In the genomic region with DNA sequence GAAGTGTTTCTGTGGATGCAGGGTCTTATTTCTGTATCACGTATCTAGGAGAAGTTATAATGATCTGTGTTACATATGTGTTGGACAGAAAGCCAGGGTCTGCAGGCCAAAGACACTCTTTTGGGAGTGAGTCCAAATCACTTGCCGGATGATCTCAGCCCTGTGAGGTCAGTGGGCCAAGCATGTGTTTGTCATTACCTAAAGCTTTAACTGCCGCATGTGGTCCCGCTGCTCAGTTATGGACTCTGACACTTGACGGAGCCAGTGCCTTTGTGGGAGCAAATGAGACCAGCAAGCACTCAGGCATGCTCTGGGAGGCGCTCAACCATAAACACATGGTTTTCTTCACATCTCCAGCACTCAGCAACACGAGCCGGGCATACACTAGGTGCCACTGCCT, we compare ENCODE assay signal across 9 mouse cellular contexts. TPM values are rescaled to one million over a fixed set of nuclear protein-coding genes. Genes with fewer than 3 reads are reported as not detected.
DNase-seq lines count a peak whose midpoint lies in the region; ATAC-seq and TF ChIP-seq lines count a peak whose summit lies in the region.
"Had no signal": no experiment of that assay in that cellular context is flagged by ENCODE, and none has a peak within 500 bp of the region (broad histone marks: within the 10 kb centered on the region; RNA-seq: fewer than 3 reads in every experiment).

No protein-coding gene starts in this region.

- peaks cover 18% of the 10 kb centered on the region for H3K4me1 ChIP-seq in limb, embryonic 12.5 days (replicated peaks)
- no peaks in the 10 kb centered on the region for H3K4me1 ChIP-seq in thymus, adult 2 months (replicated peaks; ENCODE audit: control insufficient read depth, insufficient read depth, low read length)
- H3K4me1 ChIP-seq: neural tube, embryonic 12.5 days had no signal

- no peak overlapping the region for H3K9ac ChIP-seq in limb, embryonic 12.5 days (replicated peaks)
- H3K9ac ChIP-seq: neural tube, embryonic 12.5 days had no signal

- peak; percentile 37 for DNase-seq in heart, postnatal 4 days
- no peak for DNase-seq in heart, adult 8-10 months (ENCODE audit: low spot score)
- DNase-seq in brain, embryonic 14.5 days (ENCODE audit: low read depth), result peak; percentile 39
- DNase-seq in gastrocnemius, postnatal 14 days, result peak; percentile 36
- DNase-seq in left cerebral cortex, adult 11 months (ENCODE audit: low spot score), result no peak
- DNase-seq in spleen, postnatal 36 days (ENCODE audit: low spot score in 2 of 2), result no peak
- no peak for DNase-seq in thymus, adult 2 months

- no peak for TF ChIP-seq POLR2A in brain, embryonic 14.5 days (IDR thresholded peaks at IDR 0.05; ENCODE audit: borderline replicate concordance, extremely low read depth, insufficient read depth, insufficient read length, poor library complexity, severe bottlenecking)
- no peak for TF ChIP-seq POLR2A in thymus, adult 2 months (IDR thresholded peaks at IDR 0.05; ENCODE audit: control insufficient read depth, extremely low read depth, insufficient read depth, low read length, poor library complexity)

- H3K4me2 ChIP-seq in limb, embryonic 12.5 days, result no peak overlapping the region
- H3K4me2 ChIP-seq: neural tube, embryonic 12.5 days had no signal

- intact Hi-C loops in gastrocnemius, postnatal 14 days (cut with DNase I; ENCODE audit: low total_unique reads), result no loop called here

- TF ChIP-seq CTCF in brain, embryonic 14.5 days (IDR thresholded peaks at IDR 0.05; ENCODE audit: borderline replicate concordance, extremely low read depth, insufficient read depth, insufficient read length), result no peak
- no peak for TF ChIP-seq CTCF in thymus, adult 2 months (IDR thresholded peaks at IDR 0.05; ENCODE audit: borderline replicate concordance, control insufficient read depth, extremely low read depth, insufficient read depth, low read length, poor library complexity)

- H3K36me3 ChIP-seq in limb, embryonic 12.5 days, result no peaks in the 10 kb centered on the region
- H3K36me3 ChIP-seq in thymus, adult 2 months (ENCODE audit: control insufficient read depth, insufficient read depth, low read length), result no peaks in the 10 kb centered on the region
- H3K36me3 ChIP-seq: neural tube, embryonic 12.5 days had no signal

- WGBS in limb, embryonic 12.5 days, result 11% methylated on average over 8 of the region's 8 CpGs
- 91% methylated on average over 8 of the region's 8 CpGs for WGBS in thymus, adult 2 months

- no peaks in the 10 kb centered on the region for H3K27me3 ChIP-seq in limb, embryonic 12.5 days
- no peaks in the 10 kb centered on the region for H3K27me3 ChIP-seq in thymus, adult 2 months (ENCODE audit: control insufficient read depth, insufficient read depth, low read length)
- H3K27me3 ChIP-seq: neural tube, embryonic 12.5 days had no signal

- peak overlapping the region; percentile 53; the same call in 1 of the 2 replicates for H3K27ac ChIP-seq in limb, embryonic 12.5 days
- no peak overlapping the region for H3K27ac ChIP-seq in thymus, adult 2 months (ENCODE audit: control insufficient read depth, insufficient read depth, low read length)
- H3K27ac ChIP-seq: neural tube, embryonic 12.5 days had no signal

- H3K4me3 ChIP-seq in limb, embryonic 12.5 days (replicated peaks), result no peak overlapping the region
- H3K4me3 ChIP-seq in thymus, adult 2 months (ENCODE audit: control insufficient read depth, insufficient read depth, low read length), result no peak overlapping the region
- H3K4me3 ChIP-seq: neural tube, embryonic 12.5 days had no signal

- H3K9me3 ChIP-seq in limb, embryonic 12.5 days, result no peaks in the 10 kb centered on the region
- H3K9me3 ChIP-seq: neural tube, embryonic 12.5 days had no signal

- ATAC-seq in limb, embryonic 12.5 days (ENCODE audit: insufficient number of reproducible peaks, insufficient read depth, low FRiP score, low TSS enrichment, low read depth), result peak; percentile 90

RNA-seq across cellular contexts. Expression of gene Dgki, which starts 45.8 kb away (rescaled TPM):
- total RNA-seq in heart, postnatal 4 days (2021), result under 1 TPM; 0.67 to 0.70 TPM
- 1 to 10 TPM in 1 of 4 experiments, under 1 TPM in 3; 0.11 to 1.3 (median 0.27) TPM for total RNA-seq in heart, adult 8-10 months (2022)
- 4.5 and 6.5 TPM in 2 replicates for polyA plus RNA-seq in brain, embryonic 14.5 days (2012; rRNA removed)
- total RNA-seq in gastrocnemius, postnatal 14 days (2021), result under 1 TPM; 0.41 to 0.55 TPM
- polyA plus RNA-seq in limb, embryonic 12.5 days (2016; fragmentation: Nextera tagmentation; extraction: Ambion mirVana), result 1.0 TPM in 2 replicates
- 0.13 and 0.15 TPM in 2 replicates for polyA plus RNA-seq in thymus, adult 2 months (2012; rRNA removed)

Comparison
In these comparisons a context has a peak if more than half of its experiments do, and no peak if none do; other contexts are left out.
1. DNase-seq: peak in heart, postnatal 4 days (single experiment), brain, embryonic 14.5 days (single experiment) and gastrocnemius, postnatal 14 days (single experiment); none in heart, adult 8-10 months (single experiment), left cerebral cortex, adult 11 months (single experiment), spleen, postnatal 36 days (0 of 2) and thymus, adult 2 months (single experiment).